Mouse (Mus musculus) testis, adult 2 months (tissue): ENCODE data around the gene Smndc1. TPM values are rescaled to one million over a fixed set of nuclear protein-coding genes. Genes with fewer than 3 reads are reported as not detected.

Source experiments
- H3K27ac ChIP-seq: fragments of 200-500 bp; 2 replicates; pipeline ENCODE4 v1.5.1; 2012; ENCODE audit warnings: low read depth, low read length; ENCODE audit not compliant: control insufficient read depth, insufficient read depth
- H3K27me3 ChIP-seq: fragments of 200-500 bp; 2 replicates; pipeline ENCODE4 v1.6.1; 2012; ENCODE audit warnings: mild to moderate bottlenecking, low read length, moderate library complexity; ENCODE audit not compliant: control insufficient read depth, insufficient read depth
- H3K36me3 ChIP-seq: fragments of 200-500 bp; 2 replicates; pipeline ENCODE4 v1.6.1; 2012; ENCODE audit warnings: mild to moderate bottlenecking, low read length; ENCODE audit not compliant: control insufficient read depth, insufficient read depth
- H3K4me1 ChIP-seq: fragments of 200-500 bp; 2 replicates; pipeline ENCODE4 v1.6.1; 2012; ENCODE audit warnings: low read length; ENCODE audit not compliant: control insufficient read depth, insufficient read depth
- H3K4me3 ChIP-seq: fragments of 200-500 bp; 2 replicates; pipeline ENCODE4 v1.5.1; 2012; ENCODE audit warnings: low read depth, mild to moderate bottlenecking, low read length, moderate library complexity, mixed read lengths; ENCODE audit not compliant: control insufficient read depth
- CTCF ChIP-seq: fragments of 200-500 bp; IDR thresholded peaks from 2 replicates; pipeline ENCODE4 v1.5.1; 2012; ENCODE audit warnings: low read depth, mild to moderate bottlenecking, inconsistent platforms, low read length, moderate library complexity; ENCODE audit not compliant: control insufficient read depth, insufficient read depth, insufficient replicate concordance
- POLR2A ChIP-seq: fragments of 200-500 bp; IDR thresholded peaks from 2 replicates; pipeline ENCODE4 v1.6.1; 2012; ENCODE audit warnings: low read depth, mild to moderate bottlenecking, inconsistent platforms, low read length, moderate library complexity; ENCODE audit not compliant: control insufficient read depth
- polyA plus RNA-seq: library from polyadenylated mRNA; depleted of rRNA; stranded (reverse); fragments of >200 nt; gene quantifications from 2 replicates; pipeline ENCODE4 v1.2.3, GENCODE M21; 2012

Smndc1 gene
- polyA plus RNA-seq, 1 experiment: 12.2 TPM

DNA sequence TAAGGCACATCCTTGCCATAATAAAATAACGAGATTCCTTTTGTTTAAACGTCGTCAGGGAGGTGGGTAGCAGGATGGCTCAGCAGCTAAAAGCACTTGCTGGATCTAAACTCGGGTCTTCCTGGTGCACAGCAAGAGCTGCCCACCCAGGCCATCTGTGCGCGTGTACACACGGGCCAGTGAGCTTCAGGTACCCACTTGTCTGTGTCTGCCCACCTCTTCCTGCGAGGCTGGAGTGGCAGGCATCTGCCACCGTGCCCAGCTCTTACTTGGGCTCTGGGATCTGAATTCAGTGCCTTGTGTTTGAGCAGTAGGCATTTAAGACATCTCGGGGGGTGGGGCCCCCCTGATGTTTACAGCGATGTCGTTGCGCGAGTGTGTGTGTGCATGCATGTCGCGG lies 35.3 kb downstream of the Smndc1 start:
- Histone ChIP-seq H3K4me3 (no peak overlapping the region), H3K27me3 (no peaks in the 10 kb centered on the region), H3K36me3 (no peaks in the 10 kb centered on the region), H3K27ac (no peak overlapping the region), H3K4me1 (peaks cover 2% of the 10 kb centered on the region)
- TF ChIP-seq POLR2A (no peak), CTCF (no peak)

DNA sequence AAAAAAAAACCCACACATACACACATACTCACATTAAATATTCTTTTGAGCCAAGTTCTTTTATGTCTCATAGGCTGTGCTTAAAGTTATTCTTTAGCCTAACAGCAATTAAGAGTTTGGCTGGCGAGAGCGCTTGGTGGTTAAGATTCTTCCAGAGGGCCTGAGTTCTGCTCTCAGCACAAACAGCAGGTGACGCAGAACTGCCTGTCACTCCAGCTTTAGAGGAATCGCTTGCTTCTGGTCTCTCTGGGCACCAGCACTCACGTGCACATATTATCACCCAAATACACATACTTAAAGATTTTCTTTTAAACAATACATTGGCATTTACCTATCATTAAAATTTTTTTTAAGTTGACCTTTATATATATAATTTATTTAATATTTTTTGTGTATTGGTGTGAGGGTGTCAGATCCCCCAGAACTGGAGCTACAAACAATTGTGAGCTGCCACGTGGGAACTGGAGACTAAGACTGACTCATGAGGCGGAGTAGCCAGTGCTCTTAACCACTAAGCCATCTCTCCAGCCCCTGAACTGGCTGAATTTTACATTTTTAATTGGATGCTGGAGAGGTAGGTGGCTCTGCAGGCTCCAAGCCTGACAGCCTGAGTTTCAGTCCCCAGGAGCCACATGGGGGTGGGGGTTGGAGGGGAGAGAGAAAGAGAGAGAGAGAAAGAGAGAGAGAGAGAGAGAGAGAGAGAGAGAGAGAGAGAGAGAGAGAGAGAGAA lies 35.9 kb downstream of the Smndc1 start:
- no peak for TF ChIP-seq CTCF
- TF ChIP-seq POLR2A: no peak
- no peaks in the 10 kb centered on the region for H3K36me3 ChIP-seq
- H3K4me1 ChIP-seq: peaks cover 2% of the 10 kb centered on the region
- no peak overlapping the region for H3K4me3 ChIP-seq
- no peaks in the 10 kb centered on the region for H3K27me3 ChIP-seq
- H3K27ac ChIP-seq: no peak overlapping the region

- H3K27ac ChIP-seq: no peak overlapping the region
- no peaks in the 10 kb centered on the region for H3K27me3 ChIP-seq
- no peaks in the 10 kb centered on the region for H3K36me3 ChIP-seq
- H3K4me1 ChIP-seq: no peaks in the 10 kb centered on the region
- no peak for TF ChIP-seq POLR2A
- TF ChIP-seq CTCF: no peak
- H3K4me3 ChIP-seq: no peak overlapping the region
These were observed 36.5 kb downstream of the Smndc1 start for GRCm38 (mm10) chr19:53353864-53354263.

GRCm38 (mm10) chr19:53345766-53346165 lies 44.6 kb downstream of the Smndc1 start:
- H3K4me1 ChIP-seq: no peaks in the 10 kb centered on the region
- no peak overlapping the region for H3K4me3 ChIP-seq
- H3K36me3 ChIP-seq: no peaks in the 10 kb centered on the region
- H3K27ac ChIP-seq: no peak overlapping the region
- H3K27me3 ChIP-seq: no peaks in the 10 kb centered on the region
- no peak for TF ChIP-seq POLR2A
- TF ChIP-seq CTCF: no peak

DNA sequence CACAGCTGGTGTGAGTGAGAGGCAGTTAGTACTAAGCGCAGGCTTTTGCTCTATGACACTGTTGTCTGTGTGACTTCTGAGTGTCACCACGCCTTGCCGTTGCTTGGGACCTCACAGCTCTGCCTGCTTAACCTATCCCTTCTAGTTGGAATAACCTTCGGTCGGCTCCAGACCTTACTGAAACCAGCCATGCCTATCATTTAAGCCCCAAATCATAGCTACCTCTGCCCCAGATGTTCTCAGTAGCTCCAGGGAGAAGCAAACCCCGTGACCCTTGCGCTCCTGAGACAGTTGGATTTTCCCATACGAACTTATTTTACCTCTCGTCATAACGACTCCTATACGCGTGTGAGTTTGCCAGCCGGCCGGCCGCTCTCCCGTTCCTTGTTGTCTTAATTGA lies 46.3 kb downstream of the Smndc1 start:
- TF ChIP-seq POLR2A: no peak
- no peak for TF ChIP-seq CTCF
- Histone ChIP-seq H3K27ac (no peak overlapping the region), H3K36me3 (no peaks in the 10 kb centered on the region), H3K27me3 (no peaks in the 10 kb centered on the region), H3K4me3 (no peak overlapping the region), H3K4me1 (no peaks in the 10 kb centered on the region)

GRCm38 (mm10) chr19:53343174-53343881 lies 47.0 kb downstream of the Smndc1 start:
- no peaks in the 10 kb centered on the region for H3K27me3 ChIP-seq
- H3K4me3 ChIP-seq: no peak overlapping the region
- no peak overlapping the region for H3K27ac ChIP-seq
- H3K36me3 ChIP-seq: no peaks in the 10 kb centered on the region
- H3K4me1 ChIP-seq: no peaks in the 10 kb centered on the region
- no peak for TF ChIP-seq CTCF
- no peak for TF ChIP-seq POLR2A

DNA sequence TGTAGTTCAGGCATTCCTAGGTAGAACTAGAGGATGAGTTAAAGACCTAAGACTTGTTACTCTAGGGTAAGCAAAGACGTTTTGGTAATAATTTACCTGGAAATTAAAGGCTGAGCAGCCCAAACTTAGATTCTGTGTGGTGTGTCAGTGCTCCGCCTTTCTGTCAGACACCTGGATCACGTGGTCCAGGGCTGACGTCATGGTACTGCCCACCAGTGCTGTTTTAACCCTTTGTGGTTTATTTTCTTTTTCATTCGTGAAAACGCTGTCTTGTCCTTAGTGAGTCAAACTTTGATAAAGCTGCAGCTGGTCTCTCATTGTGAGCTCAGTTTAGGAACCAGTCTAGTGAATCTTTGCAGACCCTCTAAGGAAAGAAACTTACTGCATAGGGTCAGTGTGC lies 50.0 kb downstream of the Smndc1 start:
- H3K4me3 ChIP-seq: no peak overlapping the region
- H3K27me3 ChIP-seq: no peaks in the 10 kb centered on the region
- no peaks in the 10 kb centered on the region for H3K36me3 ChIP-seq
- no peak overlapping the region for H3K27ac ChIP-seq
- no peaks in the 10 kb centered on the region for H3K4me1 ChIP-seq
- no peak for TF ChIP-seq POLR2A
- TF ChIP-seq CTCF: no peak

DNA sequence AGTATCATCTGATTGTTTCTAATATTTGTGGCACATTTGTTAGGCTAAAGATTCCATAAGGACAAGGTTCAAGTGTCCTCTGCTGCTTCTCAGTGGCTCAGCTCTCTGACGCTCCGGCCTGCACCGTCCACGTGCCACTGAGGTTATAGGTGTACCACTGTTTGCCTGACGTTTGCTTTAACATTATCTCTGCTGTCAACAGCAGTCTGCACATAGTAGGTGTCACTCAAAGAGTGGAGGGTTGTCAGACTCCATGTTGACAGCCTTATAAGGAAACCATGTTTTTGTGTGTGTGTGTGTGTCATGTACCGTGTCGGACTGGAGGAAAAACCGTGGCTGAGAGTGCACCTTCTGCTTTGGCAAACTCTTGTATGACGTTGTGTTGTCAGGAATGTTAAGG lies 55.1 kb downstream of the Smndc1 start:
- TF ChIP-seq CTCF (no peak), POLR2A (no peak)
- no peaks in the 10 kb centered on the region for H3K27me3 ChIP-seq
- no peak overlapping the region for H3K4me3 ChIP-seq
- no peaks in the 10 kb centered on the region for H3K36me3 ChIP-seq
- no peak overlapping the region for H3K27ac ChIP-seq
- H3K4me1 ChIP-seq: peaks cover 5% of the 10 kb centered on the region
